Mouse (Mus musculus): ENCODE data around the gene Tsc22d3.

The Tsc22d3 gene

DNA sequence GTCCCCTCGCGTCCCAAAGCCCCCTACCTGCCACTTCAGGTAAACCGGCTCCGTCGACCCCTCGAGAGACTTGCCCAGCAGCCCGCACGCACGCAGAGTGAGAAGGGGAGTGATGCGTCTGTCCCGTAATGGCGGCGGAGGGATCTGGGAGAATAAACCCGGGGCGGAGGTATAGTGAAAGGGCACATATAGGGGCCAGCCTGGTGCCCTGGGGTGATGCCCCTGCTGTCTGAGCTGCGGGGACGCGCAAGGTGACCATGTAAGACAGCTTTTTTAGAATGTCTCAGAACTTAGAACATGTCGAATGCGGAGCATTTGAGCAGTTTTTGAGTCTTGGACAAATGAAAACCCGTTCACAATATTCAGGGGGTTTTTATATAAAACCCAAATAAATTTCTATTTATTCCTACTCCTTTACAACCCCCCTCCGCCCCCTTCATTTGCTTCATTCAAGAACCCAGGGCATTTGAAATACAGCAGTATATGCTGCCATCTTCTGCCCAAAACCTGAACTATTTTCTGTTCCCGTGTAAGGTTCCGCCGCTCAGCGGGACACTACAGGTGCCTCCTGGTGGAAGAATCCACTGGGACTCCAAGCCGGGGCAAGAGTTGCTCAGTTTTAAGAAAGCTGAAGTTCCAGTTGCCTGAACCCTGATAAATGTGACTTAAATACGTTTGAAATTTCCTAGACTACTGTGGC lies at the start of gene Tsc22d3:
TSS of gene Tsc22d3 (minus strand) at position 250 of the 700 bp plus-strand sequence.
- DNase-seq (ENCODE audit: extremely low read depth, insufficient read length, low spot score) = peak; percentile 7

DNA sequence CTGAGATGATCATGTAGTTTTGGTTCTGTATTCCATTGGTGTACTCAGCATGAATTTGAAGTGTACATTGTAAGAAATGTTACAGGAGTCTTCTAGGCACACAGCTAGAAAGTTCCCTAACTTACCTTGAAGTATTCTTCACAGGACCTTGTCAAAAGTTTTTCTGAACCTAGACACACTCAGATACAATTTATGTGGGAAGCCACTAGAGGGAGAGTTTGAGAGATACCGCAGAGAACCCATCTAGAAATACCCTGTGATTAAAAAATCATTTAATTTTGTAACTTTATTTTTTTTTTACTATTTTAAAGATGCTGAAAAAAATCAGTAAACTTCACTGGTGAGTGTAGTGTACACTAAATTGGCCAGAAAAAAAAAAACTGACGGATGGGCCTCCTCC lies 39.1 kb upstream of the Tsc22d3 start:
- DNase-seq (ENCODE audit: extremely low read depth, insufficient read length, low spot score) = no peak

DNA sequence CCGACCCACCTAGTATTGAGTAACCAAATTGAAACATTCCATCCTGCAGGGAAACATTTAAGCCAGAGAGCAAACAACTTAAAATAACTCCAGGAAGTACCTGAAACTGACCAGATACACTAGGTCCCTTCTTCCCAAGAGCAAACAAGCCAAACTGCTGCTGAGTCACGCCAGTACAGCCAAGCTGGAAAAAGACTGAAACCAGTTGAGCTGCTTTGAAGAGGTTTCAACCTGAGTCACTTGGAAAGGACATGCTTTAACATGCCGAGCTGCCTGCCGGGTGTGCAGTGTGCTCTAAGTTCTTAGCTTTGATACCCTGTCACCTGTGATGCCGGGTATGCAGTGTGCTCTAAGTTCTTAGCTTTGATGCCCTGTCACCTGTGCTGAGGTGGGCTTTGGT lies 37.6 kb upstream of the Tsc22d3 start:
- DNase-seq (ENCODE audit: extremely low read depth, insufficient read length, low spot score) = peak; percentile 44

DNA sequence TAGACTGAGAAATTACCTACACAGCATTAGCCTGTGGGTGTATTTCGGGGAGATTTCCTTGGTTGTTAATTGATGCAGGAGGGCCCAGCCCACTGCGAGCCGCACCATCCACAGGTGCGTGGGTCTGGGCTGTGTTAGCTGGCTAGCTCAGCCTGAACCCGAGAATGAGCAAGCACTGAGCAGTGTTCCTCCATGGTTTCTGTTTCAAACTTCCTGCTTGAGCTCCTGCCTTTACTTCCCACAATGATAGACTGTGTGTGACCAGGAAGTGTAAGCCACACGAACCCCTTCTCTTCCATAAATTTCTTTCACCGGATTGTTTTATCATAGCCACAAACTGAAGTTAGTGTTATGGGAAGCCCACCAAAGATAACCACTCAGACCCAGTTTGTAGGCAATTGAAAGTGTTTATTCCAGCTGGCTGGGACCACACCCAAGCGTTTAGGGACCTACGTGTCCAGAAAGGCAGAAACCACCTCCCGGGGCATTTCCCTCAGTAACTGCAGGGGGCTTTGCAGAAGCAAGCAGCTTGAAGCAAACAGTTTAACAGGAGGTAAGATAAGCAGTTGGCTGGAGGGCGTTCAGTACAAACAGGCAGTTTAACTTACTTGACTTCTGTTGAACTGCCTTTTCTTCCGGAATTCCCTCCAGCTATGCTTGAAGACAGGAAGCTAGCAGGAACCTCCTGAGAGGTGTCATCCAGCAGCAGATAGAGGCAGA lies 24.6 kb upstream of the Tsc22d3 start:
- no peak for DNase-seq (ENCODE audit: extremely low read depth, insufficient read length, low spot score)

DNA sequence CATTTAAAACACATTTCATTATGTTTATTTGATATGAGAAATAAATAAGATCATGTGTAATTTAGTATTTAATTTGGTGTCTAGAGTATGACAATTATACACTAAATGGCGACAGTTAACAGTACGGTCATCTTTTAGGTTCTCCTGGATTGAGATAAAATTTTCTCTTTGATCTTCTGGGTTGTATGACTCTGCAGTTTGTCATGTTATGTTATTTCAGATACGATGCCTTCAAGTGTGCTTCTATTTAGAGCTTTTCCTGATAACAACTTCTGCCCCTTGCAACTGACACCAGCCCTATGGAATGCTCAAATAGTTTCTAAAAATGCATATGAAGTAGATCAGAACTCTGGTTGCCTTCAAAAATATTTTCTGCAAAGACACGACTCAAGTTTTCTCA lies 9.5 kb upstream of the Tsc22d3 start:
- no peak for DNase-seq (ENCODE audit: extremely low read depth, insufficient read length, low spot score)

DNA sequence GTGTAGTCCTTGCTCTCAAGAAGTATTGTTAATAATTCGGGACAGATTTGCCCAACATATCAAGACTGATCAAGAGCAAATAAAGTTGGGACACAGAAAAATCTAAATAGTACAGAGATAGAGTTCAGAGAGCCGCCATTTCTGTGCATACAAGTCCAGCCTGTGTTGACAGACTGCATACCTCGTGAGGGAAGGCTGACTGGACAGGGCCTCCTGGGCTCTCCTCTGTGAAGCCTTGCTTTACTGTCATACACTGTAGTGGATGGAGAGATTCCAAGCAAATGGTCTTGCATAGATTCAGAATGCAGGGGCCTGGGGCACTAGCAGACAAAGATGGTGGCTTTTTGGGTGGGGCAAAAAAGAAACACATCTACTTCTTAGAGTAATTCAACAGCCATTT lies 1.4 kb upstream of the Tsc22d3 start:
- DNase-seq (ENCODE audit: extremely low read depth, insufficient read length, low spot score) = no peak

DNA sequence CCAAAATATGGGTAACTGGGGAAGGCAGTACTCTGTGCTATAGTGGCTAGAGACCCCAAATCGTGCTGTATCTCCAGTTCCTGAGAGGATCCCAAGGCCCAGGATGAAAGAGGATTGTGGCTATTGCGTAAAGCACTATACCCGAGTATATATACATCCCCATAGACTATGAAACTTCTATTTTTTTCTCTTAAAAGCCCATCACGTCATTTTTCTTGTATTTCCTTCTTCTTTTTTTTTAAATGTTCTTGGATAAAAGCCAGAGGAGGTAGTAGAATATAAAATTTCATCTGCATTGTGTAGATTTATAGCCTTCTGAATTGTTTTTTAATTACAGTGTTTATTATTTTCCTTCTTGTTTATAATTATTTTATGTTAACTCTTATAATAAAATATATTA lies 852 bp upstream of the Tsc22d3 start:
- no peak for DNase-seq (ENCODE audit: extremely low read depth, insufficient read length, low spot score)

DNA sequence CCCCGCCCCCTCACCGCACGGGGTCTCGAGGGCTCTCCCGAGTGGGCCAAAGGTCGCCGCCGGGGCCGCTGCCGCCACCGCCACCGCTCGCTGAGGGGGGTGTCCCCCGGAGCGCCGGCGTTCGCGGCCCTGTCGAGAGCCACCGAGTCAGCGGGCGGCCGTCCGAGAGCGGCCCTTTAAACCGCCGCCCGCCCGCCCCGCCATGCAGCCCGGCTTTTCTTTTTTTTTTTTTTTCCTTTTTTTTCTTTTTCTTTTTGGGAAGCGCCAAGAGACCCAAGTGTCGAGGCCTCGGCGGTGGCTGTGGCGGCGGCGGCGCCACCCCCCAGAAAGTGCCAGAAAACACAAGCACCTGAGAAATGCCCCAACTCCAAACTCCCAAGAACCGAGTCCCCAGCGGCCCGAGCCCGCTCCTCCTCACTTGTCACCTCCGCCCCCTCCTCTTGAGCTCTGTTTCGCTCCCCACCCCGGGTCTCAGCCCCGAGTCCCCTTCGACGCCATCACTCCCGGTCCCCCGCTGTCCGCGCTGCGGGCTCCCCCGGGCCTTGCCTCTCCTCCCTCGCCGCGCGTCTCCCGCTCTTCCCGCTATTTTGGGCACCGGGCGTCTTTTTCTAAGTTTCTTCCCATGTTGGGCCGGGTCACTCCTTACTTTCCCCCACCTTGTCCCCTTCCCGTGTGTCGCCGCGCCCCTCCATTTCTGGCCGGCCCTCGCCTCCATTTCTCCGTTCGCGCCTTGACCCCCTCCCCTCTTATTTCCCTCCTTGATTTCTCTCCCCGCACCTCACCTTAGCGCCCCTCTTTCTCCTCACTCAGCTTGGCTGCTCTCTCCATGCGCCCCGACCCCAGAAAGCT lies 674 bp downstream of the Tsc22d3 start:
- DNase-seq (ENCODE audit: extremely low read depth, insufficient read length, low spot score) = no peak

DNA sequence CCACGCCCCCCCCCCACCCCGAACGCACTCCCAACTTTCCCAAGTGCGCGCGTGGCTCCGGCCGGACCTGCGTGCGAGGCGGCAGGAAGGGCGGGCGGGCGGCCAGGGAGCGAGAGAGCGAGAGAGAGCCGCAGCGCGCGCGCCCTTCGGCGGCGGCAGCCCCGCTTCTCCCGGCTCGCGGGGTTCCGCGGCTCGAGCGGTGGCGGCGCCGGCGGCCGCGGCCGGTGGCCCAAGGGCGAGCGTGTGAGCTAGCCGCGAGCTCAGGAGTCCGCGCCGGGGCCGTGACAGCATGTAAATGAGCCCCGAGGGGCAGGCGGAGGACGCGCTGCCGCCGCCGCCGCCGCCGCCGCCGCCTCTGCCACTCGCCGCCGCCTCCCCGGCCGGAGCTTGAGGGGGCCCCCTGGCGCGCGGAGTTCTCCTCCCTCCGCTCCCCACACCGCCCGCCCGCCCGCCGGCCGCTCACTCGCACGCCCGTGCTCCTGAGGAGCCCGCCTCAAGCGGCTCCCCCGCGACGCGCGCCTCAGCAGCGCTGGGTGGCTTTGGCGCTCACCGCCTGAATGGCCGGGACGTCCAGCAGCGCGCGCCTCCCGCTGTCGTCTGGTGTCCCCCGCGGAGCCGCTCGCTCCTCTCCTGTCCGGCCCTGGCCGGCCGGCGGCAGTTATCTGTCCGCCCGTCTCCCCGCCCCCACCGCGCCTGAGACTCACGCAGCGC lies 1.5 kb downstream of the Tsc22d3 start:
- no peak for DNase-seq (ENCODE audit: extremely low read depth, insufficient read length, low spot score)

DNA sequence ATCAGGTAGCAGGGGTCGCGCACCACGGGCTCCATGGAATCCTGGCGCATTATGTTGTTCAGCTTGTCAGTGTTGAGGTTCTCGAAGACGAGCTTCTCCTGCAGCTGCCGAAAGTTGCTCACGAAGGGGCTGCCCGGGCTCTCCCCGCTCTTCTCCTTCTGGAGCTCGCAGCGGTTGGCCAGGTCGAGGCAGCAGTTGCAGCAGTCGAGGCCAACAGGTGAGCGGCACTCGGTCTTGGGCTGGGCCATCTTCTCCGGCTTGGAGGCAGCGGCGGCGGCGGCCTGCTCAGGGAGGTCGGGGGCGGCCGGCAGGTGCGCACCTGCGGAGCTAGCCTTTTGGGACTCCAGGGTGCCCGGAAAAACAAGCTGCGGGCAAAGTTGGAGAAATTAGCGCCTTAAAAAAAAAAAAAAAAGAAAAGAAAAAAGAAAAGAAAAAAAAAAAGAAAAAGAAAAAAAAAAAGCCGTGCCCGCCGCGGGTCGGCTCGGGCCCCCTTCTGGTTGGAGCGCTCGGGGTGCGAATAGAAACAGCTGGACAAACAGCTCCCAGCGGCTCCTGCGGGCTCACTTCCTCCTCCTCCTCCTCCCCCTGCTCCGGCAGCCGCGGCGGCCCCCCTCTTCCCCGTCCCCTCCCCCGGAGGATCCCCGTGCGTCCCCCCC lies 2.1 kb downstream of the Tsc22d3 start:
- no peak for DNase-seq (ENCODE audit: extremely low read depth, insufficient read length, low spot score)

DNA sequence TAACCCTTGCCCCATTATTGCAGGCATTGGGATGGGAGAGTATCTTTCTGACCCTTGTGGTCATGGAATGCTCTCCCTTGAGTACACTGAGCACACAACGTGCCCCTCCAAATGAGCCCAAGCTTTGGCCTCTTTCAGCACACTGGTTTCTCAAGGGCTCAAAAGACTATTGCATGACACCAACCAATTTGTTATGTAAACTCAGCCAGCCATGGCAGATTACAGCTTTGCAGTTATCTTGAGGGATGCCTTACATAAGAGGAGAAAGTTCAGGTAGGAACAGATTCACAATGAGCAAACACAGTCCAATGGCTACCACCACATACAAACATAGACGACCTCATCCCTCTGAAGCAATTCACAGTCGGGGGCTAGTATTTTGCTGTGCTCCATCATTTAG lies 9.3 kb downstream of the Tsc22d3 start:
- DNase-seq (ENCODE audit: extremely low read depth, insufficient read length, low spot score) = no peak

DNA sequence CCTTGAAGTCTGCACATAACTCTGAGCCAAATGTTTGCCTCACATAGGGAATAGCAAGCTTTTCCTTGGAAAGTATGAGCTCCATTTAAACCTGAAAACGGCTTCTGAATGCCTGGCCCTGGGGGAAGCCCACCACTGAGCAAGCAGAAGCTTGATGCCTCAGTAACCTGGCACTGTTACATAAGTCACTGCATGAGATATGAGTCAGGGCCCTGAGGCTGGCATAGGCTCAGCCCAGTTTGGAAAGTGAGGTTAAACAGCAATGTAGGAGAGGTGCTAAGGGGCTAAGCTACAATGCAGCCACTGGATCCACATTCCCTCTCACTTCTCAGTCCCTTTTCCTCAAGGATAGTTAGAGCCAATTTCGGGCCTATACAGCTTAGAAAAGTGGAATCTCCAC lies 10.3 kb downstream of the Tsc22d3 start:
- DNase-seq (ENCODE audit: extremely low read depth, insufficient read length, low spot score) = peak; percentile 25

DNA sequence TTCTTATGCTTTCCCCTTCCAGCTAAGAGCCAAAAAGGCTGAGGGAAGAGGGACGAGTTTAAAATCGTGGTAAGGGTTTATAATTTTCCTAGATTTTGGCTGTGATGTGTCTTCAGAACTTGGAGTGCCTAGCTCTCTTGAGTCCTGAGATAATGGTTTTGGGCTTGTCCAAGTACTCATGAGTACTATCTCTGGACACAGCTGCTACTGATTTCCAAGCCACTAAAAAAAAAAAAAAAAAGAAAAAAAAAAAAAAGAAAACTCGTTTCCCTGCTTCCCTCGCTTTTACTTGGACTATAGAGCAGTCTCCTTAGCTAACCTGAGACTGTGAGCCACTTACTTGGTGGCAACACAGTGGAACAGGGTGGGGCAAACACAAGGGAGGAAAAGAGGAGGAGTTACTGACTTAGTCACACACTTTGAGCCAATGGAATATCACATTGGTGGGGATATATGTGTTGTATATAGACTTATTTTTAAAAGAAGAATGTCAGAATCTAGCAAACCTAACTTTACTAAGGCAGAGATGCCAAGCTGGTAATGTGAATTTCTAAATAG lies 11.2 kb downstream of the Tsc22d3 start:
- no peak for DNase-seq (ENCODE audit: extremely low read depth, insufficient read length, low spot score)

DNA sequence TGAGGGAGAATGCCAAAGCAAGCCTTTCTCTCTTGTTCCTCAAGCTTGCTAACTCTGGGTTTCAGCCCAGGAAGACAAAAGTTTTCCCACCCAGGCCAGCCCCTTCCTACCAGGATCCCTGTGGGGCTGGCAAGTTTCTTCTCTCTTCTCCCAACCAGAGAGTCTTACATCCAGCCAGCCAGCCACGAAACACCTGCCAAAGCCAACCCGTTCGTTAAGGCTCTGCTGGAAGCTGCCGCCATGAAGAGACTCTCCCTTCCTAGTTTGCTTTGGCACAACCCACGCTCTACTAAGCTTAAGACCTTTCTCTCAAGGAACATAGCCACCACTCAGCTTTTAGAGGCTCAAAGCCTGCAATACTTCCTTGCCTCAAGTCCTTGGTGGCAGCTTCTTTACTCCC lies 11.9 kb downstream of the Tsc22d3 start:
- no peak for DNase-seq (ENCODE audit: extremely low read depth, insufficient read length, low spot score)

DNA sequence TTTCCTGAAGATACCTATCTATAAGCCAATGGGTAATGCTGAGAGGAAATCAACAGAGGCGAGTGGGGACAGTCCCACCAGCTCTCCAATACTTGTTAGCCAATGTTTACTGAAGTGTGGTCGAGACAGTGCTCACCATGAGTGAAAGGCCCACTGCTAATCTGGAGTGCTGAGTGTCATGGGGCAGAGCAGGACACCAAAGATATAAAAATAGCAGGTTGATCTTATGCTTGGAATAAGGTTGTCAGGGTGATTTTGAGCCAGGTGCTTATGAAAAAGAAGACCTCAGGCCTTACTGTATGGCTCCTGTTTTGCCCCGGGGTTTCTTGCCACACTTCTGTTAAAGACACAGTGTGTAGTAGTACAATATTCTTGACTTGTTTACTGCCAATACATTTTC lies 20.0 kb downstream of the Tsc22d3 start:
- DNase-seq (ENCODE audit: extremely low read depth, insufficient read length, low spot score) = no peak

DNA sequence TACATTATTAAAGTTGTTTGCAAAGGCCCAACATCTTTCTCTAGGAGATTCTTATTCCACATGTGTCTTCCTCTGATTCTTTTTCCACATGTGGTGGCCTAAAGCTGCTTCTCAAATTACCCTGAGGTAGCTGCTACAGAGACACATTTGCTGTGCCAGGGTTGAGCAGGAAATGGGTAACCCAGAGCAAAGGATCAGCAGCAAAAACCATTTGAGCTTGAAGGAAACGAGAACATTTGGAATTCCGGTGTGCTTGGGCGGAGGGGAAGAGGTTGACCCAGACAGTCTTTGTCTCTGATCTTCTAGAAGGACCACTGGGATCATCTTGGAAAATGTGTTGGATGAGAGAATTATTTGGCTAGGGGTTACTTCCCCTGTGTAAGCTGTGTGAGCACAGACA lies 24.8 kb downstream of the Tsc22d3 start:
- no peak for DNase-seq (ENCODE audit: extremely low read depth, insufficient read length, low spot score)

DNA sequence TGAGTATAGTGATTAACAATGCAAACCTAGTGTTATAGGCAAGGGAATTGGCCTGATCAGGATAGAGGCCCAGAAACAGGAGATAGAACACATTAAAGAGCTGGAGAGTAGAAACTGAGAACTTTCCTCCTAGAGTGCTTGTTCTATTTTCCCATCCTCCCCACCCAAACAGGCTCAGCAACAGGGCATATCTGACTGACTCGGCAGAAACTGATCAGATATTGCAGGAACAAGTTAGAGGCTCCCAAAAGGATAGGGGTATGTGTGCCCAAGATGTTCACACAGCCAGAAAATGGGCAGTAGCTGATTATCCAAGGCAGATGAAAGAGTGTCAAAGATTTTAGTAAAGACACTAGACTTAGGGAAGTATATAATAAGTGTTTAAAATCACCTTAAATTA lies 25.3 kb downstream of the Tsc22d3 start:
- DNase-seq (ENCODE audit: extremely low read depth, insufficient read length, low spot score) = no peak

DNA sequence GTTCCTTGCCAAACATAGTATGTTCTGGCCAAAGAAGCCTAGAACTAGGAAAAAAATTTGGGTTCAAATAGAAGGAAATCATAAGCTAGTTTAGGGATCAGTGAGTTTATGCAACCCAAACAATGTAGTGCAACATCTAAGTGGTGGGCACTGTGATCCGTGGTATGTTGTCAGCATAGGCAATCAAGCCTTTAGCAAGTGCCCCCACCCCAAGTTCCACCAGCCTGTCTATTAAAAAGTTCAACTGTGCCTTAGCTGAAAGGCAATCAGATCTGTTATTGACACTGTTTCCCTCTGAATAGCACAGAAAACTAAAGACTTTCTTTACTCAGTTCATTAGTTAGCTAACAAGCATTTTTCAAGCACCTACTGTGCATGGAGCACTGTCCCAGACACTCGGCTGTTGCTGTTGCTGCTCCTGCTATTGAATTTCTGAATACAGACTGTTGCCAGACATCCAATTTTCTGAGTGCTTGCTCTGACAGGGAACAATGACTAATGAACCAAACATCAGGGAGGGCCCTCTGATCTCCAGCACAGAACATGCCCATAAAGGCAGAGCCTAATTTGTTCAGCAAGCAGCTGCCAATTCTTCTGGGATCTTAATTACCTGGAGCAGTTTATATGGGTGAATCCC lies 27.6 kb downstream of the Tsc22d3 start:
- DNase-seq (ENCODE audit: extremely low read depth, insufficient read length, low spot score) = no peak

DNA sequence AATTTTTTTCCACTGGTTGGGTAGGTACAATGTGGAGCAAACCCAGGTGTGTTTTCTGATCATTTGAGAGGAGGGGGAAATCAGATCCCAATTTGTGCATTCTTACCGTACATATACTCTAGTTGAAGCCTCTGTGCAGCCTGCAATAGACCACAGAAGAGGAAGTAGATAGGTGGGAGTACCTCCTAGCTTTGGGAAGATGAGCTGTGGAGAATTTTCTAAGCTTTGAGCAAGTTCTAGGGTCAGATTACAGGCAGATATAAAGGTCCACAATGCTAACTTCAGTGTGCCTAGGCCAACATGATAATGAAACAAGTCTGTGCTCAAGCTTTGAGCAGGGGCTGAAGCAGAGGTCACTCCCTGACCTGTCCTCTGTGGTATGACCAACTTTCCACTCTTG lies 30.9 kb downstream of the Tsc22d3 start:
- DNase-seq (ENCODE audit: extremely low read depth, insufficient read length, low spot score) = no peak

Measured in 3134 (cell line).